Mouse (Mus musculus) thymus, adult 2 months (tissue): ENCODE data around the gene Rufy4.

Experiments used
- CTCF ChIP-seq: fragments of 200-500 bp; IDR thresholded peaks from 2 replicates; pipeline ENCODE4 v1.5.1; 2012; ENCODE audit warnings: mild to moderate bottlenecking, control low read depth, low read length, moderate library complexity, borderline replicate concordance; ENCODE audit not compliant: control insufficient read depth, poor library complexity, insufficient read depth; ENCODE audit errors: extremely low read depth
- POLR2A ChIP-seq: fragments of 200-500 bp; IDR thresholded peaks from 2 replicates; pipeline ENCODE4 v1.6.1; 2012; ENCODE audit warnings: mild to moderate bottlenecking, low read length, control low read depth, moderate library complexity; ENCODE audit not compliant: control insufficient read depth, poor library complexity, insufficient read depth; ENCODE audit errors: extremely low read depth

GRCm38 (mm10) chr1:74084752-74085151, 40.6 kb upstream of the Rufy4 start:
- TF ChIP-seq POLR2A (no peak), CTCF (no peak)
